Mouse (Mus musculus): ENCODE data around the gene Hsd3b6. TPM values are rescaled to one million over a fixed set of nuclear protein-coding genes. Genes with fewer than 3 reads are reported as not detected.

Hsd3b6 gene
- 12.6 and 15.3 TPM in 2 replicates for polyA plus RNA-seq (2014; fragmentation: Nextera tagmentation; extraction: Ambion mirVana)

DNA sequence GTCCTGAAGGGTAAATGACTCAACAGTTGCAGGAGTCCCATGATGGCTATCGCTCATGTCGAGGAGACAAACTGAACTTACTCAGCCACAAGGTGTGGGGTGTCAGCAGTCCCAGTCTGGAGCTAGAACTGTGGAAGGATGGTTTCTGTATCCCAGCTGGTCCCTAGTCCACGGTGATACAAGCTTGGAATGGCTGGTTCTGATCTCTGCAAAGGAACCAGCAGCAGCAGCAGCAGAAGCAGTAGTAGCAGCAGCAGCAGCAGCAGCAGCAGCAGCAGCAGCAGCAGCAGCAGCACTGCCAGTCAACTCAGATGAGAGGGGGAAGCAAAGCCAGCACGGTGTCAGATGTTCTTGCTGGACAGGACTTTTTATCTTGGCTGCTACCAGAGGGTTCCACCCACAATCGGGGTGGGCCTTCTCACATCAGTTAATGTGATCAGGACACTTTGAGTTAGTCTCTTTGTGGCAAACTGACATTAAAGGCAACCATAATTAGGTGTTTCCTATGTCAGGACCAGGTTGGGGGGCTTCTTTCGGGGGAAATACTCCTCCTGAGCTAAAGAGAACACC, at the start of gene Hsd3b6:
Gene Hsd3b6, minus strand, starts transcription at position 343 of the 570 bp plus-strand sequence.
- Histone ChIP-seq H3K4me2 (ENCODE audit: low read depth, severe bottlenecking) (no peak within 1 kb of the TSS), H3K9me3 (ENCODE audit: control insufficient read depth, low read length) (no peaks in the 10 kb centered on the region), H3K27ac (replicated peaks; ENCODE audit: low read depth, low read length) (no peak within 1 kb of the TSS), H3K27me3 (ENCODE audit: control insufficient read depth, insufficient read depth, low read length) (no peaks in the 10 kb centered on the region), H3K4me1 (ENCODE audit: control insufficient read depth, insufficient read depth, low read length) (no peaks in the 10 kb centered on the region), H3K9ac (ENCODE audit: low read length) (no peak within 1 kb of the TSS), H3K36me3 (ENCODE audit: control insufficient read depth, insufficient read depth, low read length) (no peaks in the 10 kb centered on the region), H3K4me3 (ENCODE audit: low read depth, low read length) (no peak within 1 kb of the TSS)
- 72% methylated on average over 6 of the region's 6 CpGs for WGBS
- DNase-seq (ENCODE audit: low spot score) (no peak), ATAC-seq (ENCODE audit: insufficient number of reproducible peaks, low FRiP score, low TSS enrichment, low read depth) (no peak)

GRCm38 (mm10) chr3:98862800-98863199, 48.6 kb upstream of the Hsd3b6 start:
- Histone ChIP-seq H3K27ac (replicated peaks; ENCODE audit: low read depth, low read length) (no peak overlapping the region), H3K9ac (ENCODE audit: low read length) (no peak overlapping the region), H3K4me1 (ENCODE audit: control insufficient read depth, insufficient read depth, low read length) (no peaks in the 10 kb centered on the region), H3K36me3 (ENCODE audit: control insufficient read depth, insufficient read depth, low read length) (no peaks in the 10 kb centered on the region), H3K4me3 (ENCODE audit: low read depth, low read length) (no peak overlapping the region), H3K9me3 (ENCODE audit: control insufficient read depth, low read length) (no peaks in the 10 kb centered on the region), H3K27me3 (ENCODE audit: control insufficient read depth, insufficient read depth, low read length) (no peaks in the 10 kb centered on the region), H3K4me2 (ENCODE audit: low read depth, severe bottlenecking) (no peak overlapping the region)
- ATAC-seq (ENCODE audit: insufficient number of reproducible peaks, low FRiP score, low TSS enrichment, low read depth) (no peak), DNase-seq (ENCODE audit: low spot score) (no peak)
- 83% methylated on average over 1 of the region's 1 CpGs for WGBS

DNA sequence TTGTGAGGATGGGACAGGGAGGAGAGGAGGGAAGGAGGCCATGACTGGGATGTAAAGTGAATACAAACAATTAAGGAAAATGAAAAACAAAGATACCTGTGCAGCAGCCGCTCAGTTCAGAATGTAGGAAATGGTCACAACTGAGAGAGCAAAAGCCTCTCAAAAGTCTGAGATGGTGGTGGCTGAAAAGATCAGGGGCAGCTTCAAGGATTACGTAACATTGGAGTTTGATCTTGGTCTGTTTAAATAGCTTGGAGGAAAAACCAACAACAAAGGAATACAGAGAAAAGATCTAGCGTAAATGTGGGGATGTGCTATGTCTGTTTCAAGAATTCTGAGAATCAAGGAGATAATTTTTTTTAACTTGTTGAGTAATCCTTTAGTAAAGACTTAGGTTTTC, 45.3 kb upstream of the Hsd3b6 start, which contains the start of gene Hsd3b1:
Gene Hsd3b1, minus strand, starts transcription at position 219 of the 400 bp plus-strand sequence.
- no peaks in the 10 kb centered on the region for H3K4me1 ChIP-seq (ENCODE audit: control insufficient read depth, insufficient read depth, low read length)
- no peak within 1 kb of the TSS for H3K4me2 ChIP-seq (ENCODE audit: low read depth, severe bottlenecking)
- no peak within 1 kb of the TSS for H3K27ac ChIP-seq (replicated peaks; ENCODE audit: low read depth, low read length)
- H3K4me3 ChIP-seq (ENCODE audit: low read depth, low read length): no peak within 1 kb of the TSS
- no peak within 1 kb of the TSS for H3K9ac ChIP-seq (ENCODE audit: low read length)
- H3K9me3 ChIP-seq (ENCODE audit: control insufficient read depth, low read length): no peaks in the 10 kb centered on the region
- DNase-seq (ENCODE audit: low spot score) (no peak), ATAC-seq (ENCODE audit: insufficient number of reproducible peaks, low FRiP score, low TSS enrichment, low read depth) (no peak)
- no peaks in the 10 kb centered on the region for H3K36me3 ChIP-seq (ENCODE audit: control insufficient read depth, insufficient read depth, low read length)
- no peaks in the 10 kb centered on the region for H3K27me3 ChIP-seq (ENCODE audit: control insufficient read depth, insufficient read depth, low read length)
- WGBS: 97% methylated on average over 3 of the region's 3 CpGs

DNA sequence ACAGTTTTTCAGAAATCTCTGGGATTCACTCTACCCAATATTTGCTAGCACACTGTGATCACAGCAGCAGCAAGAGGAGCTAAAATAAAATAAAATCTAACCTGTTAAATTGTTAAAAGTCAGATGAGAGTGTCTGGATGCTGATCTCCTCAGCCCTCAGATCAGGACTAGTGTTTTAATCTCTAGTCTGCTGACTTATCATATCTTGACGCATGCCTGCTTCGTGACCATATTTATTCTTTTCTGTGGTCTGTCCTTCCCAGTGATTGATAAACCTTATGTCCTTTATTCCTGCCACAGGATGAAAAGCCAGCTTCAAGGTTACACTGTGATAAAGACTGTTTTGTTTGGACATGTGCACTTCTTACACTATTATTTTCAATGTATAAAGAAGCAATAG, 43.8 kb upstream of the Hsd3b6 start:
- no peak for DNase-seq (ENCODE audit: low spot score)
- Histone ChIP-seq H3K36me3 (ENCODE audit: control insufficient read depth, insufficient read depth, low read length) (no peaks in the 10 kb centered on the region), H3K9me3 (ENCODE audit: control insufficient read depth, low read length) (no peaks in the 10 kb centered on the region), H3K4me3 (ENCODE audit: low read depth, low read length) (no peak overlapping the region), H3K9ac (ENCODE audit: low read length) (no peak overlapping the region), H3K27ac (replicated peaks; ENCODE audit: low read depth, low read length) (no peak overlapping the region), H3K4me1 (ENCODE audit: control insufficient read depth, insufficient read depth, low read length) (no peaks in the 10 kb centered on the region), H3K27me3 (ENCODE audit: control insufficient read depth, insufficient read depth, low read length) (no peaks in the 10 kb centered on the region), H3K4me2 (ENCODE audit: low read depth, severe bottlenecking) (no peak overlapping the region)
- WGBS: 97% methylated on average over 2 of the region's 2 CpGs
- ATAC-seq (ENCODE audit: insufficient number of reproducible peaks, low FRiP score, low TSS enrichment, low read depth): no peak

GRCm38 (mm10) chr3:98856892-98857291, 42.6 kb upstream of the Hsd3b6 start:
- Histone ChIP-seq H3K4me3 (ENCODE audit: low read depth, low read length) (no peak overlapping the region), H3K4me2 (ENCODE audit: low read depth, severe bottlenecking) (no peak overlapping the region), H3K9me3 (ENCODE audit: control insufficient read depth, low read length) (no peaks in the 10 kb centered on the region), H3K27ac (replicated peaks; ENCODE audit: low read depth, low read length) (no peak overlapping the region), H3K9ac (ENCODE audit: low read length) (no peak overlapping the region), H3K4me1 (ENCODE audit: control insufficient read depth, insufficient read depth, low read length) (no peaks in the 10 kb centered on the region), H3K27me3 (ENCODE audit: control insufficient read depth, insufficient read depth, low read length) (no peaks in the 10 kb centered on the region), H3K36me3 (ENCODE audit: control insufficient read depth, insufficient read depth, low read length) (no peaks in the 10 kb centered on the region)
- WGBS: 67% methylated on average over 1 of the region's 1 CpGs
- no peak for DNase-seq (ENCODE audit: low spot score)
- ATAC-seq (ENCODE audit: insufficient number of reproducible peaks, low FRiP score, low TSS enrichment, low read depth): no peak

GRCm38 (mm10) chr3:98855160-98855559, 40.9 kb upstream of the Hsd3b6 start:
- H3K27ac ChIP-seq (replicated peaks; ENCODE audit: low read depth, low read length): no peak overlapping the region
- no peaks in the 10 kb centered on the region for H3K9me3 ChIP-seq (ENCODE audit: control insufficient read depth, low read length)
- 81% methylated on average over 3 of the region's 3 CpGs for WGBS
- no peak overlapping the region for H3K4me2 ChIP-seq (ENCODE audit: low read depth, severe bottlenecking)
- no peaks in the 10 kb centered on the region for H3K36me3 ChIP-seq (ENCODE audit: control insufficient read depth, insufficient read depth, low read length)
- H3K4me1 ChIP-seq (ENCODE audit: control insufficient read depth, insufficient read depth, low read length): no peaks in the 10 kb centered on the region
- H3K9ac ChIP-seq (ENCODE audit: low read length): no peak overlapping the region
- no peaks in the 10 kb centered on the region for H3K27me3 ChIP-seq (ENCODE audit: control insufficient read depth, insufficient read depth, low read length)
- DNase-seq (ENCODE audit: low spot score) (no peak), ATAC-seq (ENCODE audit: insufficient number of reproducible peaks, low FRiP score, low TSS enrichment, low read depth) (no peak)
- H3K4me3 ChIP-seq (ENCODE audit: low read depth, low read length): no peak overlapping the region

DNA sequence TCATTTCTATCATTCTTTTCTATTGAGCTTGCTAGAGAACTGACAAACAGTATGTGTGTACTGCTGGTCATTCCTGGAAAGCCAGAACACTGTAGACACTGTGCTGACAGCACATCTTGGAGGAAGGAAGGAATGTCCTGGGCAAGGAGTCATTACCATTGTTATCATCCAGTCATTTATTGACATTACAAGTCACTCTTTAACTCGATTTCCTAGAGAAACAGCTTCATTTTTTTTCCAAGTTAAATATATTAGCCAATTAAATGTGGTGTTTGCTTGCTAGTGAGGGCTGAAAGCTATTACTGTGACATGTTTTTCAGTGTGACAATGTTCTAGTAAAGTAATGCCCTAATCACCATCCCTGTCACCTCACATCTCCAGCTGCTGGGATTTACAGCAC, 39.4 kb upstream of the Hsd3b6 start:
- DNase-seq (ENCODE audit: low spot score) (no peak), ATAC-seq (ENCODE audit: insufficient number of reproducible peaks, low FRiP score, low TSS enrichment, low read depth) (no peak)
- H3K36me3 ChIP-seq (ENCODE audit: control insufficient read depth, insufficient read depth, low read length): no peaks in the 10 kb centered on the region
- H3K4me1 ChIP-seq (ENCODE audit: control insufficient read depth, insufficient read depth, low read length): no peaks in the 10 kb centered on the region
- 46% methylated on average over 1 of the region's 1 CpGs for WGBS
- H3K27me3 ChIP-seq (ENCODE audit: control insufficient read depth, insufficient read depth, low read length): no peaks in the 10 kb centered on the region
- no peak overlapping the region for H3K9ac ChIP-seq (ENCODE audit: low read length)
- no peaks in the 10 kb centered on the region for H3K9me3 ChIP-seq (ENCODE audit: control insufficient read depth, low read length)
- no peak overlapping the region for H3K4me3 ChIP-seq (ENCODE audit: low read depth, low read length)
- H3K4me2 ChIP-seq (ENCODE audit: low read depth, severe bottlenecking): no peak overlapping the region
- H3K27ac ChIP-seq (replicated peaks; ENCODE audit: low read depth, low read length): no peak overlapping the region

DNA sequence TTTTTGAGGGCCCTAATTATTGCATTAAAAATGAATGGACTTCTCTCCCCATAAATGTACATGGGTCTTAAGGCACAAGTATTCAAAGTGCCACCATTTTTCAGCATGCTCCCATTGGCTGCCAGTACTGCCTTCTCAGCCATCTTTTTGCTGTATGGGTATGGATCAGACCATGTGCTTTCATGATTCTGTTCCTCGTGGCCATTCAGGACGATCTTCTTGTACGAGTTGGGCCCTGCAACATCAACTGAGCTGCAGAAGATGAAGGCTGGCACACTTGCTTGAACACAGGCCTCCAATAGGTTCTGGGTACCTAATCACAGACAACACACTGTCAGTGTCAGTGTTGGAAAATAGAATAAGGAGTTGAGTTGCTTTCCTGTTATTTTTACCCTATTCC, 38.8 kb upstream of the Hsd3b6 start:
- DNase-seq (ENCODE audit: low spot score) (no peak), ATAC-seq (ENCODE audit: insufficient number of reproducible peaks, low FRiP score, low TSS enrichment, low read depth) (no peak)
- Histone ChIP-seq H3K4me1 (ENCODE audit: control insufficient read depth, insufficient read depth, low read length) (no peaks in the 10 kb centered on the region), H3K36me3 (ENCODE audit: control insufficient read depth, insufficient read depth, low read length) (no peaks in the 10 kb centered on the region), H3K9ac (ENCODE audit: low read length) (no peak overlapping the region), H3K4me2 (ENCODE audit: low read depth, severe bottlenecking) (no peak overlapping the region), H3K27me3 (ENCODE audit: control insufficient read depth, insufficient read depth, low read length) (no peaks in the 10 kb centered on the region), H3K9me3 (ENCODE audit: control insufficient read depth, low read length) (no peaks in the 10 kb centered on the region), H3K27ac (replicated peaks; ENCODE audit: low read depth, low read length) (no peak overlapping the region), H3K4me3 (ENCODE audit: low read depth, low read length) (no peak overlapping the region)
- 91% methylated on average over 3 of the region's 3 CpGs for WGBS

GRCm38 (mm10) chr3:98852631-98853030, 38.4 kb upstream of the Hsd3b6 start:
- DNase-seq (ENCODE audit: low spot score): no peak
- H3K4me2 ChIP-seq (ENCODE audit: low read depth, severe bottlenecking): no peak overlapping the region
- H3K4me1 ChIP-seq (ENCODE audit: control insufficient read depth, insufficient read depth, low read length): no peaks in the 10 kb centered on the region
- no peak for ATAC-seq (ENCODE audit: insufficient number of reproducible peaks, low FRiP score, low TSS enrichment, low read depth)
- H3K9ac ChIP-seq (ENCODE audit: low read length): no peak overlapping the region
- H3K36me3 ChIP-seq (ENCODE audit: control insufficient read depth, insufficient read depth, low read length): no peaks in the 10 kb centered on the region
- 86% methylated on average over 6 of the region's 6 CpGs for WGBS
- no peaks in the 10 kb centered on the region for H3K27me3 ChIP-seq (ENCODE audit: control insufficient read depth, insufficient read depth, low read length)
- H3K9me3 ChIP-seq (ENCODE audit: control insufficient read depth, low read length): no peaks in the 10 kb centered on the region
- H3K27ac ChIP-seq (replicated peaks; ENCODE audit: low read depth, low read length): no peak overlapping the region
- no peak overlapping the region for H3K4me3 ChIP-seq (ENCODE audit: low read depth, low read length)
